Mouse (Mus musculus) midbrain, embryonic 15.5 days (tissue): Measurements from ENCODE around the gene Olfr477. TPM values are rescaled to one million over a fixed set of nuclear protein-coding genes. Genes with fewer than 3 reads are reported as not detected.
"Not testable (repeated sequence)": the region's sequence is repeated elsewhere in the genome, so short reads cannot be mapped to it uniquely, and the experiment has no call there.

Source experiments
- ATAC-seq: fragments of 200-750 bp; cut with Nextera tagmentation; replicated peaks from 2 replicates; pipeline ENCODE4 v1.8.0; 2017; ENCODE audit warnings: moderate TSS enrichment
- H3K27ac ChIP-seq: fragments of 300-500 bp; sonication (generic); 2 replicates; pipeline ENCODE4 v1.5.1; 2015; ENCODE audit warnings: mild to moderate bottlenecking, inconsistent platforms
- H3K27me3 ChIP-seq: fragments of 300-500 bp; sonication (generic); replicated peaks from 2 replicates; pipeline ENCODE4 v1.6.1; 2015; ENCODE audit warnings: inconsistent platforms
- H3K36me3 ChIP-seq: fragments of 300-500 bp; sonication (generic); replicated peaks from 2 replicates; pipeline ENCODE4 v1.6.1; 2015; ENCODE audit warnings: inconsistent platforms
- H3K4me1 ChIP-seq: fragments of 300-500 bp; sonication (generic); 2 replicates; pipeline ENCODE4 v1.6.1; 2015; ENCODE audit warnings: inconsistent platforms
- H3K4me2 ChIP-seq: fragments of 300-500 bp; sonication (generic); 2 replicates; pipeline ENCODE4 v1.6.1; 2015; ENCODE audit warnings: inconsistent platforms, mild to moderate bottlenecking, moderate library complexity
- H3K4me3 ChIP-seq: fragments of 300-500 bp; sonication (generic); 2 replicates; pipeline ENCODE4 v1.5.1; 2015; ENCODE audit warnings: mild to moderate bottlenecking, inconsistent platforms
- H3K9ac ChIP-seq: fragments of 300-500 bp; sonication (generic); 2 replicates; pipeline ENCODE4 v1.6.1; 2015; ENCODE audit warnings: mild to moderate bottlenecking, inconsistent platforms
- H3K9me3 ChIP-seq: fragments of 300-500 bp; sonication (generic); 2 replicates; pipeline ENCODE4 v1.6.1; 2016; ENCODE audit warnings: inconsistent platforms
- WGBS: fragments of 180-500 bp; shearing (Covaris S2); methylation state at CpG from one replicate; pipeline ENCODE4 v1.1.7; 2015; ENCODE audit warnings: mixed read lengths; 5-methylcytosine and 5-hydroxymethylcytosine counted together
- polyA plus RNA-seq: library from polyadenylated mRNA; unstranded; fragments of >200 nt; fragmentation: Nextera tagmentation; extraction: Ambion mirVana; gene quantifications from 2 replicates; pipeline ENCODE4 v1.2.1, GENCODE M21; 2015

Olfr477 gene
- polyA plus RNA-seq = not detected in 2 replicates

GRCm38 (mm10) chr7:107986393-107986792, at the start of gene Olfr477:
TSS of gene Olfr477 (plus strand) at chr7:107986693.
- WGBS = 83% methylated on average over 2 of the region's 2 CpGs
- H3K36me3 ChIP-seq = no peaks in the 10 kb centered on the region
- ATAC-seq = no peak

GRCm38 (mm10) chr7:107952539-107952938, 34.0 kb upstream of the Olfr477 start:
- not testable (repeated sequence) for ATAC-seq, H3K27ac ChIP-seq, H3K4me2 ChIP-seq, H3K4me3 ChIP-seq, H3K4me1 ChIP-seq, H3K36me3 ChIP-seq, H3K27me3 ChIP-seq, H3K9me3 ChIP-seq, H3K9ac ChIP-seq
- WGBS = 94% methylated on average over 12 of the region's 12 CpGs

More at GRCm38 (mm10) chr7:107986393-107986792, at the start of gene Olfr477:
- Histone ChIP-seq H3K27me3 (no peaks in the 10 kb centered on the region), H3K9ac (no peak within 1 kb of the TSS), H3K4me1 (no peaks in the 10 kb centered on the region), H3K27ac (no peak within 1 kb of the TSS), H3K4me2 (no peak within 1 kb of the TSS), H3K4me3 (no peak within 1 kb of the TSS), H3K9me3 (no peaks in the 10 kb centered on the region)

- Histone ChIP-seq H3K9me3 (no peaks in the 10 kb centered on the region), H3K27ac (no peak within 1 kb of the TSS), H3K4me1 (no peaks in the 10 kb centered on the region), H3K4me3 (no peak within 1 kb of the TSS), H3K4me2 (no peak within 1 kb of the TSS), H3K27me3 (no peaks in the 10 kb centered on the region), H3K36me3 (no peaks in the 10 kb centered on the region), H3K9ac (no peak within 1 kb of the TSS)
- ATAC-seq = no peak
- 85% methylated on average over 1 of the region's 1 CpGs for WGBS
These were observed 32.1 kb upstream of the Olfr477 start, which contains the start of gene Olfr474 for GRCm38 (mm10) chr7:107954343-107954742. TSS of gene Olfr474 (plus strand) at chr7:107954643.

GRCm38 (mm10) chr7:107964503-107964902, 22.0 kb upstream of the Olfr477 start, which contains the start of gene Olfr476:
TSS of gene Olfr476 (plus strand) at chr7:107964803.
- Histone ChIP-seq H3K27ac (no peak within 1 kb of the TSS), H3K36me3 (no peaks in the 10 kb centered on the region), H3K4me1 (no peaks in the 10 kb centered on the region), H3K27me3 (no peaks in the 10 kb centered on the region), H3K4me2 (no peak within 1 kb of the TSS), H3K9me3 (no peaks in the 10 kb centered on the region), H3K9ac (no peak within 1 kb of the TSS), H3K4me3 (no peak within 1 kb of the TSS)
- WGBS = 64% methylated on average over 1 of the region's 1 CpGs
- no peak for ATAC-seq

- not testable (repeated sequence) for H3K4me1 ChIP-seq, H3K4me2 ChIP-seq, H3K27ac ChIP-seq, ATAC-seq, H3K9ac ChIP-seq, H3K36me3 ChIP-seq, H3K4me3 ChIP-seq, H3K27me3 ChIP-seq, H3K9me3 ChIP-seq
These were observed 27.8 kb downstream of the Olfr477 start for GRCm38 (mm10) chr7:108014256-108014655.

GRCm38 (mm10) chr7:108033889-108034288, 47.4 kb downstream of the Olfr477 start, which contains the start of gene Olfr478:
TSS of gene Olfr478 (minus strand) at chr7:108033989.
- Histone ChIP-seq H3K9me3 (no peaks in the 10 kb centered on the region), H3K36me3 (no peaks in the 10 kb centered on the region), H3K4me2 (no peak within 1 kb of the TSS), H3K4me3 (no peak within 1 kb of the TSS), H3K9ac (no peak within 1 kb of the TSS), H3K27me3 (no peaks in the 10 kb centered on the region), H3K4me1 (no peaks in the 10 kb centered on the region), H3K27ac (no peak within 1 kb of the TSS)
- WGBS = 83% methylated on average over 3 of the region's 3 CpGs
- no peak for ATAC-seq

Other genes starting within 250 kb of the Olfr477 start
- gene Cyb5r2, start 228.7 kb upstream of the Olfr477 start, polyA plus RNA-seq = 0.19 TPM in 2 replicates
- gene Ovch2, start 185.5 kb upstream of the Olfr477 start, polyA plus RNA-seq = not detected in 2 replicates
- not detected in 2 replicates for gene Olfr467, start 174.4 kb upstream of the Olfr477 start, polyA plus RNA-seq
- not detected in 2 replicates for gene Olfr469, start 161.2 kb upstream of the Olfr477 start, polyA plus RNA-seq
- gene Olfr470, start 139.2 kb upstream of the Olfr477 start, polyA plus RNA-seq = not detected in 2 replicates
- not detected in 2 replicates for gene Olfr472, start 88.8 kb upstream of the Olfr477 start, polyA plus RNA-seq
- gene Olfr473, start 56.2 kb upstream of the Olfr477 start, polyA plus RNA-seq = not detected in 2 replicates
- gene Olfr474, start 32.0 kb upstream of the Olfr477 start, polyA plus RNA-seq = not detected in 2 replicates
- gene Olfr476, start 21.9 kb upstream of the Olfr477 start, polyA plus RNA-seq = not detected in 2 replicates
- not detected in 2 replicates for gene Olfr478, start 47.3 kb downstream of the Olfr477 start, polyA plus RNA-seq
- not detected in 2 replicates for gene Olfr479, start 64.0 kb downstream of the Olfr477 start, polyA plus RNA-seq
- gene Olfr480, start 80.7 kb downstream of the Olfr477 start, polyA plus RNA-seq = not detected in 2 replicates
- not detected in 2 replicates for gene Olfr481, start 93.2 kb downstream of the Olfr477 start, polyA plus RNA-seq
- 0.09 TPM in 1 of 2 replicates, not detected in the other for gene Olfr482, start 110.9 kb downstream of the Olfr477 start, polyA plus RNA-seq
- not detected in 2 replicates for gene Olfr483, start 114.2 kb downstream of the Olfr477 start, polyA plus RNA-seq
- not detected in 2 replicates for gene Olfr484, start 140.8 kb downstream of the Olfr477 start, polyA plus RNA-seq
- gene Olfr485, start 173.2 kb downstream of the Olfr477 start, polyA plus RNA-seq = not detected in 2 replicates
- not detected in 2 replicates for gene Olfr486, start 186.0 kb downstream of the Olfr477 start, polyA plus RNA-seq
- not detected in 2 replicates for gene Olfr487, start 227.9 kb downstream of the Olfr477 start, polyA plus RNA-seq